Mouse (Mus musculus): Measurements from ENCODE around the gene Etnk1. TPM values are rescaled to one million over a fixed set of nuclear protein-coding genes. Genes with fewer than 3 reads are reported as not detected.

Gene Etnk1
- total and polyA plus RNA-seq, 2 experiments from 2014 or later, result 7.4 to 22.0 TPM

- H3K27ac ChIP-seq (ENCODE audit: low read depth), result no peak overlapping the region
- no peak for ATAC-seq (ENCODE audit: insufficient read depth, low read depth)
- no peak for DNase-seq (ENCODE audit: low spot score)
These were observed 12.1 kb upstream of the Etnk1 start for GRCm38 (mm10) chr6:143154885-143155284.

GRCm38 (mm10) chr6:143155996-143156395 is 11.0 kb upstream of the Etnk1 start:
- DNase-seq (ENCODE audit: low spot score) (no peak), ATAC-seq (ENCODE audit: insufficient read depth, low read depth) (no peak)
- Histone ChIP-seq H3K4me1 (ENCODE audit: control insufficient read depth, insufficient read depth) (no peaks in the 10 kb centered on the region), H3K9ac (replicated peaks; ENCODE audit: low read depth, low read length) (no peak overlapping the region), H3K4me2 (ENCODE audit: low read depth, low read length) (no peak overlapping the region), H3K27me3 (ENCODE audit: control insufficient read depth, insufficient read depth, low read length) (no peaks in the 10 kb centered on the region), H3K36me3 (replicated peaks; ENCODE audit: control insufficient read depth, insufficient read depth, low read length) (no peaks in the 10 kb centered on the region), H3K9me3 (replicated peaks; ENCODE audit: control insufficient read depth, low read length) (no peaks in the 10 kb centered on the region), H3K4me3 (ENCODE audit: low read depth, low read length) (no peak overlapping the region), H3K27ac (ENCODE audit: low read depth) (no peak overlapping the region)
- 44% methylated on average over 1 of the region's 1 CpGs for WGBS
- TF ChIP-seq CTCF (IDR thresholded peaks at IDR 0.05; ENCODE audit: low read depth) (no peak), EP300 (IDR thresholded peaks at IDR 0.05; ENCODE audit: low read depth) (no peak)

More at GRCm38 (mm10) chr6:143154885-143155284, 12.1 kb upstream of the Etnk1 start:
- no peak overlapping the region for H3K4me2 ChIP-seq (ENCODE audit: low read depth, low read length)
- H3K9ac ChIP-seq (replicated peaks; ENCODE audit: low read depth, low read length), result no peak overlapping the region
- H3K9me3 ChIP-seq (replicated peaks; ENCODE audit: control insufficient read depth, low read length), result no peaks in the 10 kb centered on the region
- H3K4me1 ChIP-seq (ENCODE audit: control insufficient read depth, insufficient read depth), result no peaks in the 10 kb centered on the region
- no peak overlapping the region for H3K4me3 ChIP-seq (ENCODE audit: low read depth, low read length)
- H3K27me3 ChIP-seq (ENCODE audit: control insufficient read depth, insufficient read depth, low read length), result no peaks in the 10 kb centered on the region
- H3K36me3 ChIP-seq (replicated peaks; ENCODE audit: control insufficient read depth, insufficient read depth, low read length), result no peaks in the 10 kb centered on the region
- TF ChIP-seq EP300 (IDR thresholded peaks at IDR 0.05; ENCODE audit: low read depth) (no peak), CTCF (IDR thresholded peaks at IDR 0.05; ENCODE audit: low read depth) (no peak)
- WGBS, result 66% methylated on average over 13 of the region's 13 CpGs

- ATAC-seq (ENCODE audit: insufficient read depth, low read depth) (no peak), DNase-seq (ENCODE audit: low spot score) (no peak)
- H3K4me2 ChIP-seq (ENCODE audit: low read depth, low read length), result no peak overlapping the region
These were observed 10.3 kb upstream of the Etnk1 start for GRCm38 (mm10) chr6:143156684-143157083.

GRCm38 (mm10) chr6:143157401-143157800 is 9.6 kb upstream of the Etnk1 start:
- H3K4me3 ChIP-seq (ENCODE audit: low read depth, low read length), result no peak overlapping the region
- no peak overlapping the region for H3K4me2 ChIP-seq (ENCODE audit: low read depth, low read length)
- H3K9me3 ChIP-seq (replicated peaks; ENCODE audit: control insufficient read depth, low read length), result no peaks in the 10 kb centered on the region
- no peak for ATAC-seq (ENCODE audit: insufficient read depth, low read depth)
- 61% methylated on average over 8 of the region's 8 CpGs for WGBS
- no peak for DNase-seq (ENCODE audit: low spot score)
- TF ChIP-seq CTCF (IDR thresholded peaks at IDR 0.05; ENCODE audit: low read depth) (no peak), EP300 (IDR thresholded peaks at IDR 0.05; ENCODE audit: low read depth) (no peak)
- H3K36me3 ChIP-seq (replicated peaks; ENCODE audit: control insufficient read depth, insufficient read depth, low read length), result no peaks in the 10 kb centered on the region
- H3K9ac ChIP-seq (replicated peaks; ENCODE audit: low read depth, low read length), result no peak overlapping the region
- H3K4me1 ChIP-seq (ENCODE audit: control insufficient read depth, insufficient read depth), result no peaks in the 10 kb centered on the region
- H3K27me3 ChIP-seq (ENCODE audit: control insufficient read depth, insufficient read depth, low read length), result no peaks in the 10 kb centered on the region
- no peak overlapping the region for H3K27ac ChIP-seq (ENCODE audit: low read depth)

More at GRCm38 (mm10) chr6:143156684-143157083, 10.3 kb upstream of the Etnk1 start:
- H3K27ac ChIP-seq (ENCODE audit: low read depth), result no peak overlapping the region
- 80% methylated on average over 7 of the region's 7 CpGs for WGBS
- no peak overlapping the region for H3K9ac ChIP-seq (replicated peaks; ENCODE audit: low read depth, low read length)
- no peaks in the 10 kb centered on the region for H3K4me1 ChIP-seq (ENCODE audit: control insufficient read depth, insufficient read depth)
- no peaks in the 10 kb centered on the region for H3K36me3 ChIP-seq (replicated peaks; ENCODE audit: control insufficient read depth, insufficient read depth, low read length)
- H3K4me3 ChIP-seq (ENCODE audit: low read depth, low read length), result no peak overlapping the region
- H3K9me3 ChIP-seq (replicated peaks; ENCODE audit: control insufficient read depth, low read length), result no peaks in the 10 kb centered on the region
- no peaks in the 10 kb centered on the region for H3K27me3 ChIP-seq (ENCODE audit: control insufficient read depth, insufficient read depth, low read length)
- TF ChIP-seq EP300 (IDR thresholded peaks at IDR 0.05; ENCODE audit: low read depth) (no peak), CTCF (IDR thresholded peaks at IDR 0.05; ENCODE audit: low read depth) (no peak)

GRCm38 (mm10) chr6:143160572-143161231 is 6.3 kb upstream of the Etnk1 start:
- TF ChIP-seq CTCF (IDR thresholded peaks at IDR 0.05; ENCODE audit: low read depth), result no peak
- no peak for TF ChIP-seq EP300 (IDR thresholded peaks at IDR 0.05; ENCODE audit: low read depth)
- no peak overlapping the region for H3K9ac ChIP-seq (replicated peaks; ENCODE audit: low read depth, low read length)
- WGBS, result 92% methylated on average over 6 of the region's 6 CpGs
- DNase-seq (ENCODE audit: low spot score) (no peak), ATAC-seq (ENCODE audit: insufficient read depth, low read depth) (no peak)
- no peak overlapping the region for H3K27ac ChIP-seq (ENCODE audit: low read depth)
- no peaks in the 10 kb centered on the region for H3K36me3 ChIP-seq (replicated peaks; ENCODE audit: control insufficient read depth, insufficient read depth, low read length)
- H3K9me3 ChIP-seq (replicated peaks; ENCODE audit: control insufficient read depth, low read length), result no peaks in the 10 kb centered on the region
- no peak overlapping the region for H3K4me3 ChIP-seq (ENCODE audit: low read depth, low read length)
- H3K4me2 ChIP-seq (ENCODE audit: low read depth, low read length), result no peak overlapping the region
- no peaks in the 10 kb centered on the region for H3K4me1 ChIP-seq (ENCODE audit: control insufficient read depth, insufficient read depth)
- H3K27me3 ChIP-seq (ENCODE audit: control insufficient read depth, insufficient read depth, low read length), result no peaks in the 10 kb centered on the region
